Mouse (Mus musculus) common myeloid progenitor, adult 5-6 weeks (primary cell): ENCODE results near the gene Zbtb41. TPM values are rescaled to one million over a fixed set of nuclear protein-coding genes. Genes with fewer than 3 reads are reported as not detected.

Source experiments
- ATAC-seq: replicated peaks from 2 replicates; pipeline ENCODE4 v1.8.0; 2016; ENCODE audit warnings: low read depth, mild to moderate bottlenecking, moderate TSS enrichment, inconsistent platforms; ENCODE audit not compliant: poor library complexity, severe bottlenecking
- total RNA-seq: library from RNA; stranded (forward); fragments of 200-1000, 187-1606 nt; gene quantifications from 2 replicates; pipeline ENCODE4 v1.2.3, GENCODE M21; 2017

The Zbtb41 gene
- total RNA-seq, 1 experiment from 2014 or later = 28.9 TPM

DNA sequence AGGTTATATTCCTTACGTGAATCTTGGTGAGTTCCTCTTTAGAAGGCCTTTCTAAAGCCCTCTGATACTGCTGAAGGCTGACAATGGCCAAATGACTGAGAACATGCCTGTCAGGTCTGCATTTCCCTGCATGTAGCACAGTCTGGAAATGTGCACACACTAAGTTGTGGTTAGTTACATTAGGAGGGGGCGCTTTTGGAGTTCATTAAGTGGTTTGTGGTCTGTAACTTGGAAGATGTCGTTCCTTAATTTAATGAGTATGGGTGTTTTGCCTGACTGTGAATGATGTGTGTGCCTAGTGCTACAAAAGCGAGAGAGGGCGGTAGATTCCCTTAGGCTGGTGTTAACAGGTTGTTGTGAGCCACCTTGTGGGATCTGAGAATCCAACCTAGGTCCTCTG lies 38.7 kb downstream of the Zbtb41 start:
- peak; percentile 90 for ATAC-seq

- ATAC-seq = 0 out of 2 replicates have a peak, but pooled peaks have one; percentile 50
These were observed 43.8 kb downstream of the Zbtb41 start for GRCm38 (mm10) chr1:139465936-139466335.

GRCm38 (mm10) chr1:139478898-139479297 lies 56.8 kb downstream of the Zbtb41 start:
- ATAC-seq = no peak

DNA sequence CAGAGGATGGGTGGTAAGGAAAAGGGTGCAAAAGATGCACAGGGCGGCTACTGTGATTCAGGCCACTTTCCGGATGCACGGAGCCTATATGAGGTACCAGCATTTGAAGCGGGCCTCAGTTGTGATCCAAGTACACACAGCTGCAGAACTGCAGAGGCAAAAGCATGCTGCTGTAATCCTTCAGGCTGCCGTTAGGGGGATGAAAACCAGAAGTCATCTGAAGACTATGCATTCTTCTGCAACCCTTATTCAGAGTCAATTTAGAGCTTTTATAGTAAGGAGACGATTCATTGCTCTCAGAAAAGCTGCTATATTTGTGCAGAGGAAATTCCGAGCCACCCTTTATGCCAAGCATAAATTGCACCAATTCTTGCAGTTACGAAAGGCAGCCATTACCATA lies 58.2 kb downstream of the Zbtb41 start:
- no peak for ATAC-seq

DNA sequence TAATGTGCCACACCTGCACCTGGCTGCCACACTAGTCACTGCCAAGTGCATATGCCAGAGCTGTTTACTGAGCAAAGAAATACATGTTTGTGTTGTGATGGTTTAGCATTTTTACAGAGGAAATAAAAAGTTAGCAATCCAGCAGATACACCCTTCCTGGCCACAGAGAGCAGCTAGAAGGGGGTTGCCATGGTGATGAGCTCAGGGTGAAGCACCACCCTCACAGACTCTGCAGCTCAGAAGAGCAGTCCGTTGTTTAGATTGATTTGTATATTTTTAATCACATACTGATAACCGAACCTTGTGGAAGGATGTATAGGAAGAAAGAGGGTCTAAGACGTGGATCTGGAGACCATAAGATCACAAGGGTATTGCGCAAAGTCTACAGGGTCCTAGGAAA lies 59.1 kb downstream of the Zbtb41 start:
- ATAC-seq = no peak

DNA sequence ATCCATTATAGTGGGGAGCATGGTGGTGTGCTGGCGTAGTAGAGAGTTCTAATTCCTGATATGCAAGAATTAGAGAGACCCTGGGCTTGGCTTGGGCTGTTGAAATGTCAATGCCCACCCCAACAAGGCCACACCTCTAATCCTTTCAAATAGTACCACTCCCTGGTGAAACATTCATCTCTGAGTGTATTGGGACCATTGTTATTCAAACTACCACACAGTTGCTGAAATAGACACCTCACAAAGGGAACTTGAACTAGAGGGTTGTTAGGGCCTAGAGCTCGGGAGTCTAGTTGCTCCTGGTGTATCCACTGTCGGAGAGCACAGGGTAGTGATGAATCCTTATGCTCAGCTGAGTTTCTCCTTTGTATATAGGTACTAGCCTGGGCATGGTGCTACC lies 72.5 kb downstream of the Zbtb41 start:
- no peak for ATAC-seq

DNA sequence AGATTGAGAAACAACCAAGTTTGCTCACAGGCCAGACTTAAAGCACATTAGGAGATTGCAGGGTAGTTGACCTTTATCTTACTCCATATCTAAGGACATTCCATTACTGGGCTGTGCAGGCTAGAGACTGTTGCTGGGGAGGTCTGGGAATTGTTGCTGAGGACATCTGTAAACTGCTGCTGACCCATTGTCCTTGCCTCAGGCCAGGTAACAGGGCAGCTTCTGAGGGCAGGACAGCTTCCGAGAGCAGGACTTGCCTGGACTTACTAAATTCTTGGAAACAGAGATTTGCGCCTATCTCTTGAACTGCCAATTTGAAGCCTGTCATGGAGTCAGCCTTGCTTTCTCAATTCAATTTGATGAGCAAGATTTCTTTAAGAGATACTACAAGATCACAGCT lies 73.3 kb downstream of the Zbtb41 start:
- no peak for ATAC-seq

- ATAC-seq = no peak
These were observed 74.1 kb downstream of the Zbtb41 start for GRCm38 (mm10) chr1:139496212-139496611.

GRCm38 (mm10) chr1:139499751-139500150 lies 77.7 kb downstream of the Zbtb41 start:
- no peak for ATAC-seq

DNA sequence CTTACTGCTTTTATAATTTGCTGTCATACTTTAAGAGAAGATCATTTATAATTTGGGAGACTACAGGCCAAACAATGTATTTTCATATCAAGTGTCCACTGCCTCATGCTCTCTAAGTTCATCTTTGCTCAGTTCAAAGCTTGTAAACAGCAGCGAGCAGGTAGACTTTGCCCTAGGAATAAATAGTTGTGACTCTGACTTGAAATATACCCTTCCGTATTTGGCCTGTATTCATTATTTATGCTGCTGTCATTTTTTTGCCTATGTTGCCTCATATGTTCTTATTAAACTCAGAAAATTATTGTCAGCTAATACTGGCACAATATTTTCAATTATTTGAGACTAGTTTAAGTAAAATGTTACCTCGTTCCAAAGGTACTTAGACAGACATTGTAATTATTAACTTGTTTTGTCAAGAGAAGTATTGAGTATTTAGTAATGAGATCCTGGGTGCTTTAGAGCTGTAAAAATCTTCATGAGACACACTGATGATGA lies 79.2 kb downstream of the Zbtb41 start, which contains the start of gene F13b:
Gene F13b (plus strand): TSS at position 445 of the 495 bp plus-strand sequence.
- ATAC-seq = no peak

Other genes starting within 250 kb of the Zbtb41 start
- gene Crb1, start 45.2 kb upstream of the Zbtb41 start, total RNA-seq = not detected in 2 replicates
- gene Aspm, start 32.5 kb downstream of the Zbtb41 start, total RNA-seq = 44.0 and 51.2 TPM in 2 replicates
- not detected in 2 replicates for gene F13b, start 79.4 kb downstream of the Zbtb41 start, total RNA-seq
- gene Cfhr1, start 138.0 kb downstream of the Zbtb41 start, total RNA-seq = not detected in 2 replicates